Mouse (Mus musculus): ENCODE results near the gene Clta.

Gene Clta

DNA sequence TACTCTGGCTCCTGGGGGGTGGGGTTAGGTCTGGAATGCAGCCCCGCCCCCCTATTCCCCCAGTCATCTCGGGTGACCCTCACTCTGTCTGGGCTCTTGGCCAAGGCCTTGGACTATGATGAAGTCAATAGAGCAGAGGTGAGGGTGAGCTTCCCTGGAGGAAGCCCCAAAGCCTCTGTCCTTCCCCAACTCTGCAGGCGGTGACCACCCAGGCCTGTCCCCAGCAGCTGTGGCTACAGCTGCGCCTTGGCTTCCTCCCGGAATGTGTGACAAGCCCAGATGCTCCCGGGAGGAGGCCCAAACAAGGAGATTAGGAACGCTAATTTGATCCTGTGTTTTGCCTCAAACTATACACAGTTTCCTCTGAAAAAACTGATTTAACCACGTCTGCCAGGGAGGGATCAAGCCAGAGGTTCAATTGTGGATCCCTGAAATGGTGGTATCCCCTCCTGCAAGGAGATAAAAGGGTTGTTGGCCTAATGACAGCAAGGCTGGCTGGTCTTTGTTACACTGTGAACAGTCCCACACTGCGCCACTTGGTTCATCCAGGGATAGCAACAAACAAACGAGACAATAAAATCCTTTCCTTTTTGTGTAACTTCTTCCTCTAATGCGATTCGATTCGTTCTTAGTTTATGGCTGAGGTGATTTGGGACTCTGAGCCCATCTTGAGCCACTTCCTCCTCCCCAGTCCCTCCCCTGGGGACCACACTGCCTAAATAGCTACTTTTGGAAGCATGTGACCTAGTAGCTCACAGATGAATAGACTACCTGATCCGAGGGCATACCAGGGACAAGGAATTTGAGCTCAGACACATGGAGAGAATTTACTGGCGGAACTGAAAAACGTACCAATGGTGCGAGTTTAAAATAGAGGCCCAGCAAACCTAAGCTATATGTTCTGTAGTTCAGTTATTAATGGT, 25.5 kb upstream of the Clta start:
- in situ Hi-C loops (cut with MboI, MseI): no loop called here

DNA sequence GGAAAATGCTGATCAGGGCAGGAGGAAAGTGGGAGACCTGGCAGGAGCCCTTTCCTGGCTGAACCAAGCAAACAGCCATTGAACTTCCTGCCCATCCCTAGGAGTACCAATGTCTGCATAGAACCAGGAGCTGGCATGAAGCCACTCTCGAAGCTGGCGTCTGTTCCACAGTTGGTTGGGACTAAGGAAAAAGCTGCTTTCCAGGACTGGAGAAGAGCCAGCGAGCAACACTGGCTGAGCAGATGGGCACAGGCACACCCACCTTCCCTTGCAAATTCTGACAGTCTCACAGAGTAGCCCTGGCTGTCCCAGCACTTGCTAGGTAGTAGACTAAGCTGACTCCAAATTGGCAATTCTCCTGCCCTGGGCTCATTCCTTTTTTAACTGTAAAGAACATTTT, 24.5 kb upstream of the Clta start:
- in situ Hi-C loops (cut with MboI, MseI): loop anchor here (5.0 kb wide), 1 partner anchor 52 kb away; no protein-coding TSS in a partner anchor

DNA sequence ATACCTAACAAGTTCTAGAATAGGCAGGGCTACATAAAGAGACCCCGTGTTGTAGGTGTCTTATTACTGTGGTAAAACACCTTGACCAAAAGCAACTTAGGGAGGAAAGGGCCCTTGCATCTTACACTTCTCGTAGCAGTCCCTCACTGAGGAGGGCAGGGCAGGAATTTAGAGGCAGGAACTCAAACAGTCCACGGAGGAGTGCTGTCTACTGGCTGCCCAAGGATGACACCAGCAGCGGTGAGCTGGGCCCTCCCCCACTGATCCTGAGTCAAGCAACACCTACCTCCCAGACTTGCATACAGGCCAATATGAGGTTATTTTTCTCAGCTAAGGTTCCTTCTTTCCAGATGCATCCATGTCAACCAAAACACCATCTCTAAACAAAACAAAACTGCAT, 24.0 kb upstream of the Clta start:
- in situ Hi-C loops (cut with MboI, MseI): loop anchor here (5.0 kb wide), 1 partner anchor 53 kb away; no protein-coding TSS in a partner anchor

DNA sequence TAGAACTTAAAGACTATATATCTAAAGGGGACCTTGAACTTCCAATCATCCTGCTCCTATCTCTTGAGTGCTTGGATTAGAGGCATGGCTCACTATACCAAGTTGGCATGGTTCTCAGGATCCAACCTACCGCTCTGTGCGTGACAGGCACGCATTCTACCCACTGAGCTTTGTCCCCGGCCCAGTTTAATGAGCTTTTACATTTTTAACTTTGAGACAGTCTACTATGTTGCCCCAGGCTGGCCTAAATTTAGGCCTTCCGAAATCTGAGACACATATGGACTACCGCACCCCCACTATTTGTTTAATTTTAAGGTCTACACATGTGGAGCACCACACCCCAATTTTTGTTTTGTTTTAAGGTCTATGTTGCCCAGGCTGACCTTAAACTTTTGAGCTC, 23.4 kb upstream of the Clta start:
- in situ Hi-C loops (cut with MboI, MseI): loop anchor here (5.0 kb wide), 1 partner anchor 54 kb away; no protein-coding TSS in a partner anchor

DNA sequence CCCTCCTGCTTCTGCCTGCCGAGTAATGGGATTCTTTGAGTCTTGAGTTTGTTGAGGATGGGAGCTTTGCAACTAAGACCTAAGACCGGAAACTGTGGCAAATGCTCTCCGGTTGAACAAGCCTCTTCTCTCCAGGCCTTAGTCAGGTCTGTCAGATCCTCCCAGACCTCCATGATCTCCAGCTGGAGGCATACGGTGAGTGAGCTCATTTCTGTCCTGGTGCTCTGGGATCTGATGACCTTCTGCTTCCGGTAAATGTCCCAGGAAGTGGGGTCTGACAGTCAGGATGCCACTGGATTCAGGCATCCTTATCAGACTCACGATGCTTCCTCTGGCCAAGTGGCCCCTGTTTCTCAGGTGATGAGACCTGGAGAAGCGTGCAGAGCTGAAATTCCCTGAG, 23.0 kb upstream of the Clta start:
- in situ Hi-C loops (cut with MboI, MseI): loop anchor here (5.0 kb wide), 1 partner anchor 54 kb away; no protein-coding TSS in a partner anchor

DNA sequence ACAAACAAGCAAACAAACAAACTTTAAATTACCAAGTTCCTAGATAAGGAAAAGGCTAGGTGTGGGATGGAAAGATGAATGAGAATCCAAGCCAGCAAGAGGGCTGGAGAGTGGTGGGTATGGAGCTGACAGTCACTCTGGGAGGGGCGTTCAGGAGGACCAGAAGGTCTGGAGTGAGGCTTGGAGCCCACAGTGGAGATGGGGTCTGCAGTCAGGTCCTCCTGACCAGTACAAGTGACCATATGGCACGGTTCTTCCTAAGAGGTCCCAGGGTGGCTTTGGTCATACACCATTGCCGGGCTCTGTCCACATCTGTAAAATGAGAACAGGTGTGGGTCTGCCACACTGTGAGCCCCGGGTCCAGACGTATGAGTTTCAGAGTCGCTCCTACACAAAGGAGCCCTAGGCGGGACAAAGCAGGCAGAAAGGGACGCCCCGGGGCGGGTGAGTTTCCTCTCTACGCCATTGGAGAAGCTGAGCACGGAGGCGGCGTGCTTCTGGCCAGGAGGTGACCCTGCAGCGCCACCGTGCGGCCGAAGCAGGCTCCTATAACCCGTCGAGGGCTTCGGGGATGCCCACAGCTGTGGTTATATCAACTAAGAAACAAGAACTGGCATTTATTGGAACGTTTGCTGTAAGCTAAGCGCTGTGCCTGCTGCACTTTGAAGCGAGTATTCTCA, 22.1 kb upstream of the Clta start:
- in situ Hi-C loops (cut with MboI, MseI): loop anchor here (5.0 kb wide), 1 partner anchor 55 kb away; no protein-coding TSS in a partner anchor

DNA sequence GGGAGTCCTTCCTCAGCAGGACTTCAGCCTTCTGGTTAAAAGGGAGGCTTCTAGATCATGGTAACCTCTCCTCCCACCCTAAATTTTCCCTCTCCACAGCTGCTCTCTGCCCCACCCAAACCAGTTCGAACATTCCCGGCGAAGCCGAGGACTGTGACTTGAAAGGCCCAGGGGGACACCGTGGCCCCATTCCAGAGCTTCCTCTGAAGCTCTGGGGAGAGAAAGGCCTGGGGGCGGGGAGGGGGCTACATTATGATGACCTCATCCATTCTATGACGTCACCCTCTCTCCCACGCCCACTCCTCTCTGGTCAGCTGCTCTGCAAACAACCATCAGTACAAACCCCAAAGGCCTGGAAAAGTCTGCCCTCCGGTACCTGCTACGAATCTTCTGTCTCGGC, 21.1 kb upstream of the Clta start, which contains the start of gene Ccin:
Gene Ccin (plus strand): TSS at position 303 of the 400 bp plus-strand sequence.
- in situ Hi-C loops (cut with MboI, MseI): loop anchor here (5.0 kb wide), 1 partner anchor 56 kb away; no protein-coding TSS in a partner anchor

DNA sequence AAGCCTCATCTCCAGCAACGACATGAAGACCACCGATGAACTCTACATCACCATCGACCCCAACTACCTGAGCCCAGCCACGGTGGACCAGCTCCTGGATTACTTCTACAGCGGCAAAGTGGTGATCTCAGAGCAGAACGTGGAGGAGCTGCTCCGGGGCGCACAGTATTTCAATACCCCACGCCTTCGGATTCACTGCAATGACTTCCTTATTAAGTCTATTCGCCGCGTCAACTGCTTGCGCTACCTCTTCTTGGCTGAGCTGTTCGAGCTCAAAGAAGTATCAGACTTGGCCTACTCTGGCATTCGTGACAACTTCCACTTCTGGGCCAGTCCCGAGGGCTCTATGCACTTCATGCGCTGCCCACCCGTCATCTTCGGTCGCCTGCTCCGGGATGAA, 20.5 kb upstream of the Clta start:
- in situ Hi-C loops (cut with MboI, MseI): loop anchor here (5.0 kb wide), 1 partner anchor 56 kb away; no protein-coding TSS in a partner anchor

DNA sequence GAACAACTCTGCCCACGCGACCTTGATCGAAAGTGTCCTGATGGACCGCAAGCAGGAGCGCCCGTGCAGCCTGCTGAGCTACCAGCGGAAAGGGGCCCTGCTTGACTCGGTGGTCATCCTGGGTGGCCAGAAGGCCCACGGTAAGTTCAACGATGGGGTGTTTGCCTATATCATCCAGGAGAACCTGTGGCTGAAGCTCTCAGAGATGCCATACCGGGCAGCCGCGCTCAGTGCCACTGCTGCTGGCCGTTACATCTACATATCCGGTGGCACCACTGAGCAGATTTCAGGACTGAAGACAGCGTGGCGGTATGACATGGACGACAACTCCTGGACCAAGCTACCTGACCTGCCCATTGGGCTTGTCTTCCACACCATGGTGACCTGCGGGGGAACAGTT, 19.9 kb upstream of the Clta start:
- in situ Hi-C loops (cut with MboI, MseI): loop anchor here (5.0 kb wide), 1 partner anchor 57 kb away; no protein-coding TSS in a partner anchor

DNA sequence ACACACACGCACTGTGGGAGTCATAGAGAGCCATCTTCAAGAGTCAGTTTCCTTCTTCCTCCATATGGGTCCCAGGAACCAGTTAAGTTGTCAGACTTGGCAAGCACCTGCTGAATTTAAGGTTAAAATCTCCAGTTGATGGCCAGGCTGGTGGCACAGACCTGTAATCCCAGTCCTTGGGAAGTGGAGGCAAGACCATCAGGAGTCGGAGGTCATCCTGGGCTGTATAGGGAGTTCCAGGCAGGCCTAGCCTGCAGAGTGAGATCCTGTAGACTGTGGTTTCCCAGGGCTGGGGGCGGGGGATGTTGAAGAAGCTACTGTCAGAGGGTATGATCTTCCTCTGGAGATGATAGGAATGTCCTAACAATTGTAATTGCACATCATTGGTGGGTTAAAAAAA, 15.3 kb upstream of the Clta start:
- in situ Hi-C loops (cut with MboI, MseI): no loop called here

DNA sequence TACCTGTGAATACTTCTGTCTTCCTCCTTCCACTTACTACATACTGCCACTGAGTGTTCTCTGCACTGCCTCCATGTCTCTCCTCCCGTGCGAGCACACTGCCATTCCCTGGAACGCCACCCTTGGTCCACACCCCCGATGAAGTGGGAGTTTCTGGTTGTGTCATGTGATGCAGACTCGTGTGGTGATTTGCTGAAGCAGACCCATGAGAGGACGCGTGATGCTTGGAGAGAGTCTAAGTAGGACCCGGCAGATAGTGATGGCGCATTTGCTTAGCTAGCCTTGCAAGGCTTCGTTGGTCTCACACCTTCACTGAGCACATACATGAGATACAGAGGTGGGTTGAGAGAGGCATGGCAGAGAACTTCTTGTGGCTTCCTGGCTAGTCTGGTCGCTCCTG, 11.2 kb upstream of the Clta start:
- in situ Hi-C loops (cut with MboI, MseI): no loop called here

DNA sequence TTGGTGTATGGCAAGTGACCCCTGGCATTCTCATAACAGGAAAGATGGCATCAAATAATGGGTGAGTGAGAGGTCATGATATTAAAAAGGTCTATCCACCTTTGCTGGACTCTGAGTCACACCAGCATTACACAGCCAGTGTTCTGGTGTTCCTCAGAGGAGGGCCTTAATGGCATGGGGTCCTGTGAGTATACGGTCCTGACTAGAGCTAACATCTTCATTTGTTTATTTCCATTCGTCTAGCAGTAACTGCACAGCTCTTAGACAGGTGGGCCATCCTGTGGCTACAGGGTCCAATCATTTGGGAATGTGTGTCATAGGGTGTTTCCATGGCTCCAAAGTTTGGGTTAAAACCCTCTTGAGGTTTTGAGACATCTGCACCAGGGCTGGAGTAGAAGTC, 9.9 kb upstream of the Clta start:
- in situ Hi-C loops (cut with MboI, MseI): no loop called here

DNA sequence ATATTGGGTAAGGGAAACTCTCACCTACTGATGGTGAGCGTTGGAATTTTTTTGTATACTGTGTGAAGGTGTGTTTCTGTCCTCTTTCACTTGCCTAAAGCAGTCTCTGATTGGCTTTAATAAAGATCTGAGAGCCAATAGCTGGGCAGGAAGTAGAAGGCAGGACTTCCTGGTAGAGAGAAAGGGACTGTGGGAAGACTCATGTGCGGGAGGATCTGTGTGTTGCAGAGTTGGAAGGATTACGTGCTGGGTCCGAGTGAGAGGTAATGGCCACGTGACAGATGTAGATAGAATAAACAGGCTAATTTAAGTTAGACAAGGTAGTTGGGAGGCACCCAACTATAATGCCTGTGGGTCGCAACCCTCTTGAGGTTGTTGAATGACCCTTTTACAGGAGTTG, 630 bp upstream of the Clta start:
- in situ Hi-C loops (cut with MboI, MseI): no loop called here

DNA sequence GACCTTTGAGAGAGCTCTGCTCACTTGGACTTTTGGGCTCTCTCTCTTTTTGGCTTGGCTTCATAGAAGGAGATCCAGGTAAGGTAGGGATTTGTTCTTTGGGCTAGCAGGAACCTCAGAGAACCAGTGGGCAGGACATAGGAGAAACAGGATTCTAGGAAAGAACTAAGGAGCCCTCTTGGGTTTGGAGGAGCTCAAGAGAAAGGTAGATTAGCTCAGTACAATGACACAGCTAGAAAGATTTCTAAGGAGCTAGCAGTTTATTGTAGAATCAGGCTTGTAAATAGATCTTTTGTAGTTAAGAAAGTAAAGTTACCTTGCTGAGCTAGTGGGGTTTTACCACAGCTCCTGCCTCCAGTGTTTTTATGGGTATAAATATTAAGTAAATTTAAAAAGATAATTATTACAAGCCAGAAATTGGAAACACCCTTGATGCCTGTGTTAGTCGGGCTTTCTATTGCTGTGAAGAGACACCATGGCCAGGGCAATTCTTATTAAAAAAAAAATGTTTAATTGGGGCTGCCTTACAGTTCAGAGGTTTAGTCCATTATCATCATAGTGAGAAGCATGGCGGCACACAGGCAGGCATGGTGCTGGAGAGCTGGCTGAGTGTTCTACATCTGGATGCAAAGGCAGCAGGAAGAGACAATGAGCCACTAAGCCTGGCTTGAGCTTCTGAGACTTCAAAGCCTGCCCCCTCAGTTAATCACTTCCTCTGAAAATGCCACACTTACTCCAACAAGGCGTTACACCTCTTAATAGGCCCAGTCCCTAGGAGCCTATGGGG, 564 bp downstream of the Clta start:
- in situ Hi-C loops (cut with MboI, MseI): no loop called here

DNA sequence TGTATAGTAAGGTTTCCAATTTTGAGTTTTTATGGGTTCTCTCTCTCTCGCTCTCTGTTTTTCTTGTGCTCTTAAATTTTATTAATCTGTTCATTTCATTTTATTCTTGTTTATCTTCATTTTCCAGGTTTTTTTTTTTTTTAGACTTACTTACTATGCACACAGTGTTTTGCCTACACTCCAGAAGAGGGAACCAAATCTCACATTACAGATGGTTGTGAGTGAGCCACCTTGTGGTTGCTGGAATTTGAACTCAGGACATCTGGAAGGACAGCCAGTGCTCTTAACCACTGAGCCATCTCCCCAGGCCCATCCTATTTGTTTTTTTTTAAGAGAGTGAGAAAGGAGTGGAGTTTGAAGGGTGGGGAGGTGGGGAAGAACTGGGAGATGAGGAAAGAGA, 5.9 kb downstream of the Clta start:
- in situ Hi-C loops (cut with MboI, MseI): no loop called here

DNA sequence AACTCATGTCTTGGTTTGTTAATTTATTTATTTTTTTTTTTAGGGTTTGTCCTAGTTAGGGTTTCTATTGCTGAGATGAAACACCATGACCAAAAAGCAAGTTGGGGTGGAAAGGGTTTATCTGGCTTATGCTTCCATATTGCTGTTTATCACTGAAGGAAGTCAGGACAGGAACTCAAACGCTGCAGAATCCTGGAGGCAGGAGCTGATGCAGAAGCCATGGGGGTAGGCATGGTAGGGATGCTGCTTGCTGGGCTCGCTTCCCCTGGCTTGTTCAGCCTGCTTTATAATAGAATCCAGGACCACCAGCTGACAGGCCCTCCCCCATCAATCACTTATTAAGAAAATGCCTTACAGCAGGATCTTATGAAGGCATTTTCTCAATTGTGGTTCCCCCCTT, 6.6 kb downstream of the Clta start:
- in situ Hi-C loops (cut with MboI, MseI): no loop called here

DNA sequence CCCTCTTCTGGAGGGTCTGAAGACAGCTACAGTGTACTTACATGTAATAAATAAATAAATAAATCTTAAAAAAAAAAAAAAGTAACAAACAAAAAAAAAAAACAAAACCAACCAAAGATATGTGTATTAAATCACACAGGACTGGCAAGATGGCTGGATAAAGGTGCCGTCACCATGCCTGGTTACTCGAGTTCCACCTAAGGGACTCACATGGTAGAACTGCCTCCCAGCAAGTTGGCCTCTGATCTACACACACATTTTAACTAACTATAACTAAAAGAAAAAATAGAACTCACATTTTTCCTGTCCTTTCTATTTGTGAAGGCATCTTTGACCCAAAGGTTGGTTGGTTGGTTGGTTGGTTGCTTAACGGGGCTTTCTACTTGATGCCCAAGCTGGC, 7.5 kb downstream of the Clta start:
- in situ Hi-C loops (cut with MboI, MseI): no loop called here

DNA sequence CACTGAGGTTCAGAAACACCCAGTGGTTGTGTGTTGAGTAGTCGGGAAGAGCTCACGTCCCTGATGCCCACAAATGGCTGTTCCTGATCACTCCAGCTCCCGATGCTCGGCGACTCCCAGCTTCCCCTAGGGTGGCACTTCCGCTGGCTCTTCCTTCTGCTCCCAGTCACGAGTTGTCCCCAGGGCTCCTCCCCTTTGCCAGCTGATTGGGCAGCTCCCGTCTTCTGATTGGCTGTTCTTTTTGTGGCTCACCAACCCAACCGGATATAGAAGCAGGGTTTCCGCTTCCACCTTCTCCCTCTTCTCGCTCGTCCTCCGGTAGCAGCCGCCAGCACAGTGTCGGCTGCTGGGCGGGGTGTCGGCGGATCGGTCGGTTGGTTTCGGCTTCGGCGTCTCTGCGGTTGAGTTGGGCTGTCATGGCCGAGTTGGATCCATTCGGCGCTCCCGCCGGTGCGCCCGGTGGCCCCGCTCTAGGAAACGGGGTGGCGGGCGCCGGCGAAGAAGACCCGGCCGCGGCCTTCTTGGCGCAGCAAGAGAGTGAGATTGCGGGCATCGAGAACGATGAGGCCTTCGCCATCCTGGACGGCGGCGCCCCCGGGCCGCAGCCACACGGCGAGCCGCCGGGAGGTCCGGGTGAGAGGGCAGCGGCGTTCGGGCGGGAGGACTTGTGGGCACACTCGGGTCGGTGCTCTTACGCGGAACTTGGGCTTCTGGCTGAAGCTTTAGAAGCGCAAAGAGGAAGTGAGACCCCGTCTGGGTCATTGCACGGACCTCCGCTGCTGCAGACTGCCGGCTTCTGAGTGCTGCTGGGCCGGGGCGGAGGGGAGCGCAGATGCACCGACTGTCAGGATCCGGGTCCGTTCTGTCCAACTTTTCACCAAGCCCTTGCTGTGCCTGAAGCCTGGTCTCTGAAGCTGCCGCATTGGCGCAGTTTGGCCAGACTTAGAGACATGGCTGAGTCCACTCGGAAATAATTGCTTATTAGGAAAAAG, 8.4 kb downstream of the Clta start:
- in situ Hi-C loops (cut with MboI, MseI): no loop called here

DNA sequence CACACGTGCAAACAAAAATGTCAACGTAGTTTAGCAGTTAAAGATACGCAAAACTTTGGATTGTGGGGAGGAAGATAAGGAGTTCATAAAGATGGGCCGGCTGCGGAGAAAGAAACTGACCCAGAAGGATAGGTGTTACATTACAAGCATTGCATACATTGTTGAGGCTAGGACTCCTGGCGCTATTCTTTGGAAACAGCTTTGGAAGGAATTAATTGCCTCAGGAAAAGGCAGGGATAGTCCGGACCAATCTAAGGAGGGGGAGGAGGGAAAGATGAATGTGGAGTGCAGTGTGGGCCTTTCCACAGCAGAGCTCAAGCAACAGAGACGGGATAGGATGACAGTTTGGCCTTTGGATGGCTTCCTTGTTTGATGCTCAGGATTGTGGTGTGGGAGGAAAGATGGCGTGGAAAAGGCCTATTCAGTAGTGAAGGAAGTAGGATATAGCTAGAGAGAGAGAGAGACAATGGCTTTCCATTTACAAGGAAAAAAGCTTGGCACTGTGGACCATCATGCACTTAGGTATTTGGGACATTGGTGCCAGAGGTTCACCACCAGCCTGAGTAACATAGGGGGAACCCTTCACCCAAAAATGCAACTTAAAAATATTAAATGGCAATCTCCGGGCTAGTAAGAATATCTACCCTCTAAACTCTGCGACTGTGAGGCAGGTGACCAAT, 9.3 kb downstream of the Clta start:
- in situ Hi-C loops (cut with MboI, MseI): no loop called here

DNA sequence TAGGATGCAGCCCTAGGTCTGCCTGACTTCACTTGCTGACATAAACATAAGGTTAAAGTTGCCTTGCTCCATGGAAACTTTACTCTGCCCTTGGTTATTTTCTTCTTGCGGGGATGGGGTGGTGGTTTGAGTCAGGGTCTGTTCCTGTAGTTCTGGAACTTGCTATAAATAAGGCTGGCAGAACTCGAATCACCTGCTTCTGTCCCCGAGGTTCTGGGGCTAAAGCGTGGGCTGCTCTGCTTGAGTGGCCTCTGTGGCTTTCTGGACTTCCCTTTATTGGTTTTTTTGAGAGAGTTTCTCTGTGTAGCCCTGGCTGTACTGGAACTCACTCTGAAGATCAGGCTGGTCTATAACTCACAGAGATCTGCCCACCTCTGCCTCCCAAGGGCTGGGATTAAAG, 11.8 kb downstream of the Clta start:
- in situ Hi-C loops (cut with MboI, MseI): loop anchor here (5.0 kb wide), 1 partner anchor 46 kb away; no protein-coding TSS in a partner anchor

Data from regulatory T cell (primary cell).